Mouse (Mus musculus): Measurements from ENCODE around the gene Skida1. TPM values are rescaled to one million over a fixed set of nuclear protein-coding genes. Genes with fewer than 3 reads are reported as not detected.
A peak's percentile ranks its signal among the peaks of the same experiment; 100 is the strongest.

Gene Skida1
- polyA plus RNA-seq, 1 experiment from 2014 or later, result 8.5 TPM

DNA sequence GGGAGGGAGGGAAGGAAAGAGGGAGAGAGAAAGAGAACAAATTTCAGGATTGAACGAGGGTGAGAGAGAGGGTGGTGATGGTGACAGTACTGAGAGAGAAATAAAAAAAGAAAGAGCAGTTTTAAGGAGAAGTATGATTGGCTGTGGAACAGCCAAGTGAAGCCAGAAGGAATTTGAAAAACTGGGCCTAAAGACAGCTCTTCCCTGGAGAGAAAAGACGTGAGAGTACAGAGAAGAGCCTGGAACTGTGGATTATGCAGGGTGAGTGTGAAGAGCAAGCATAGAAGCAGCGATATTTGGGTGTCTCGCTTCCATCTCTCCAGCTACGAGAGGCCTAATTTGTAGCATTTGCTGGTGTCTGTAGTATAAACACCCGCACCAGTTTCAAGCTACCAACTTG lies 37.6 kb downstream of the Skida1 start:
- 76% methylated on average over 6 of the region's 6 CpGs for WGBS
- Histone ChIP-seq H3K4me1 (ENCODE audit: insufficient read depth) (no peaks in the 10 kb centered on the region), H3K9me3 (ENCODE audit: low read depth, low read length) (no peaks in the 10 kb centered on the region), H3K4me2 (no peak overlapping the region), H3K4me3 (ENCODE audit: low read depth, low read length) (no peak overlapping the region), H3K27ac (ENCODE audit: low read depth) (no peak overlapping the region), H3K36me3 (ENCODE audit: insufficient read depth) (no peaks in the 10 kb centered on the region), H3K9ac (no peak overlapping the region), H3K27me3 (ENCODE audit: insufficient read depth, low read length) (no peaks in the 10 kb centered on the region)
- ATAC-seq (ENCODE audit: insufficient read depth) (no peak), DNase-seq (no peak)
- TF ChIP-seq CTCF (IDR thresholded peaks at IDR 0.05; ENCODE audit: low read depth), result no peak

DNA sequence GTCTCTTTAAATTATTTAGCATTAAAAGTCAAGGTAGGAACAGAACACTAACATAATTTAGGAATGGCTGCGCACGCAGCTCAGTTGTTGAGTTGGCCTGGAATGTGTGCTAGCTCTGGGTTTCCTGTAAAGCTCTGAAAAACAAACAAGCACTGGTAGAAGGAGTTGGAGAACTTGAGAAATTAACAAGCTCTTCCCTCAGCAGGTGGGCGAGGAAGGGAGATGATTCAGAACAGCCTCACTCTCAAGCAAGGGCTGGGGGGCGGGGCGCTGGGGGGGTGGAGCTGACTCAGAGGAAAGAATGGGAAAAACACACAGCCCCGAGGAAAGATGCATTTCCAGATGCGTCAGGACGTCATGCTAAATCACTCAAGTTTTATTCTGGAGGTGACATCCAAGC lies 43.7 kb downstream of the Skida1 start:
- Histone ChIP-seq H3K9ac (no peak overlapping the region), H3K36me3 (ENCODE audit: insufficient read depth) (no peaks in the 10 kb centered on the region), H3K9me3 (ENCODE audit: low read depth, low read length) (no peaks in the 10 kb centered on the region), H3K4me1 (ENCODE audit: insufficient read depth) (no peaks in the 10 kb centered on the region), H3K4me3 (ENCODE audit: low read depth, low read length) (no peak overlapping the region), H3K27me3 (ENCODE audit: insufficient read depth, low read length) (no peaks in the 10 kb centered on the region), H3K4me2 (no peak overlapping the region), H3K27ac (ENCODE audit: low read depth) (no peak overlapping the region)
- DNase-seq, result no peak
- 24% methylated on average over 8 of the region's 8 CpGs for WGBS
- ATAC-seq (ENCODE audit: insufficient read depth), result no peak
- no peak for TF ChIP-seq CTCF (IDR thresholded peaks at IDR 0.05; ENCODE audit: low read depth)

- DNase-seq, result no peak
- no peaks in the 10 kb centered on the region for H3K27me3 ChIP-seq (ENCODE audit: insufficient read depth, low read length)
- no peak overlapping the region for H3K27ac ChIP-seq (ENCODE audit: low read depth)
Measured at GRCm38 (mm10) chr2:18004286-18004685, 44.6 kb downstream of the Skida1 start.

GRCm38 (mm10) chr2:18002306-18002705 lies 46.5 kb downstream of the Skida1 start:
- no peak for DNase-seq
- Histone ChIP-seq H3K4me1 (ENCODE audit: insufficient read depth) (no peaks in the 10 kb centered on the region), H3K9me3 (ENCODE audit: low read depth, low read length) (no peaks in the 10 kb centered on the region), H3K4me3 (ENCODE audit: low read depth, low read length) (no peak overlapping the region), H3K9ac (no peak overlapping the region), H3K27ac (ENCODE audit: low read depth) (no peak overlapping the region), H3K27me3 (ENCODE audit: insufficient read depth, low read length) (no peaks in the 10 kb centered on the region), H3K36me3 (ENCODE audit: insufficient read depth) (no peaks in the 10 kb centered on the region), H3K4me2 (no peak overlapping the region)
- 94% methylated on average over 3 of the region's 3 CpGs for WGBS
- no peak for ATAC-seq (ENCODE audit: insufficient read depth)
- TF ChIP-seq CTCF (IDR thresholded peaks at IDR 0.05; ENCODE audit: low read depth), result no peak

More at GRCm38 (mm10) chr2:18004286-18004685, 44.6 kb downstream of the Skida1 start:
- Histone ChIP-seq H3K4me1 (ENCODE audit: insufficient read depth) (no peaks in the 10 kb centered on the region), H3K4me3 (ENCODE audit: low read depth, low read length) (no peak overlapping the region), H3K4me2 (no peak overlapping the region), H3K9me3 (ENCODE audit: low read depth, low read length) (no peaks in the 10 kb centered on the region), H3K9ac (no peak overlapping the region), H3K36me3 (ENCODE audit: insufficient read depth) (no peaks in the 10 kb centered on the region)
- WGBS, result 77% methylated on average over 4 of the region's 4 CpGs
- no peak for TF ChIP-seq CTCF (IDR thresholded peaks at IDR 0.05; ENCODE audit: low read depth)
- ATAC-seq (ENCODE audit: insufficient read depth), result no peak

DNA sequence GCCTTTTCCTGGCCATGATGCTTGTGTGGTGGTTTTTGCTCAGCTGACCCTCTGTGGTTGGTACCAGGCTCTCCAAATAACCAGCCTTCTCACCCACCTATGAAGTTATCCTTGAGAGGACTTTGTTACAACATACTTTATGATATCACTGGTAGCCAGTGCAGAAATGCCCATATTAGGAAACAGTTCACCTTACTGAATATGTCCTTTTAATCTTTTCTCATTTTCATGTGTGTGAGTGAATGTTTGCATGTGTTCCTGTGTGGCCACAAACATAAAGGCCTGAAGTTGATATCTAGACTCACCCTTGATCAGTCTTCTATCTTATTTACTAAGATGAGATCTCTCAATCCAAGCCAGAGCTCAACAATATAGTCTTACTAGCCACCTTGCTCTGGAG lies 52.0 kb downstream of the Skida1 start, which contains the start of gene H2al2a:
TSS of gene H2al2a (minus strand) at position 101 of the 400 bp plus-strand sequence.
- no peak within 1 kb of the TSS for H3K9ac ChIP-seq
- ATAC-seq (ENCODE audit: insufficient read depth), result no peak

More for the DNA sequence above, 52.0 kb downstream of the Skida1 start, which contains the start of gene H2al2a:
- Histone ChIP-seq H3K27me3 (ENCODE audit: insufficient read depth, low read length) (no peaks in the 10 kb centered on the region), H3K4me3 (ENCODE audit: low read depth, low read length) (no peak within 1 kb of the TSS), H3K27ac (ENCODE audit: low read depth) (no peak within 1 kb of the TSS), H3K36me3 (ENCODE audit: insufficient read depth) (no peaks in the 10 kb centered on the region), H3K4me1 (ENCODE audit: insufficient read depth) (0 out of 2 replicates have a peak, but pooled peaks cover 2% of the 10 kb centered on the region), H3K4me2 (no peak within 1 kb of the TSS), H3K9me3 (ENCODE audit: low read depth, low read length) (no peaks in the 10 kb centered on the region)
- no peak for DNase-seq
- TF ChIP-seq CTCF (IDR thresholded peaks at IDR 0.05; ENCODE audit: low read depth), result no peak

Small RNA genes lying within 50 kb of the gene (microRNA-seq; reads per million reads assigned to microRNA genes)
- 10.0 reads per million, percentile 24 among the genes with 10 or more reads in this experiment for gene Mir7655 (ENCODE audit: borderline number of aligned reads)

Other genes with a start within 250 kb of the Skida1 start
- gene H2al2a, start 52.1 kb downstream of the Skida1 start, polyA plus RNA-seq (2014; fragmentation: Nextera tagmentation; extraction: Ambion mirVana), result not detected in 2 replicates
- 8.9 and 11.4 TPM in 2 replicates for gene A930004D18Rik, start 11.3 kb downstream of the Skida1 start, polyA plus RNA-seq (2014; fragmentation: Nextera tagmentation; extraction: Ambion mirVana)
- 39.1 and 46.2 TPM in 2 replicates for gene Mllt10, start 6.2 kb upstream of the Skida1 start, polyA plus RNA-seq (2014; fragmentation: Nextera tagmentation; extraction: Ambion mirVana)

Data from lung, embryonic 14.5 days (tissue).